Mouse (Mus musculus): ENCODE results near the gene H2-D1.
"Not testable (repeated sequence)": the region's sequence is repeated elsewhere in the genome, so short reads cannot be mapped to it uniquely, and the experiment has no call there.

H2-D1 gene

GRCm38 (mm10) chr17:35257378-35257777, 5.2 kb upstream of the H2-D1 start:
- no peak for DNase-seq

DNA sequence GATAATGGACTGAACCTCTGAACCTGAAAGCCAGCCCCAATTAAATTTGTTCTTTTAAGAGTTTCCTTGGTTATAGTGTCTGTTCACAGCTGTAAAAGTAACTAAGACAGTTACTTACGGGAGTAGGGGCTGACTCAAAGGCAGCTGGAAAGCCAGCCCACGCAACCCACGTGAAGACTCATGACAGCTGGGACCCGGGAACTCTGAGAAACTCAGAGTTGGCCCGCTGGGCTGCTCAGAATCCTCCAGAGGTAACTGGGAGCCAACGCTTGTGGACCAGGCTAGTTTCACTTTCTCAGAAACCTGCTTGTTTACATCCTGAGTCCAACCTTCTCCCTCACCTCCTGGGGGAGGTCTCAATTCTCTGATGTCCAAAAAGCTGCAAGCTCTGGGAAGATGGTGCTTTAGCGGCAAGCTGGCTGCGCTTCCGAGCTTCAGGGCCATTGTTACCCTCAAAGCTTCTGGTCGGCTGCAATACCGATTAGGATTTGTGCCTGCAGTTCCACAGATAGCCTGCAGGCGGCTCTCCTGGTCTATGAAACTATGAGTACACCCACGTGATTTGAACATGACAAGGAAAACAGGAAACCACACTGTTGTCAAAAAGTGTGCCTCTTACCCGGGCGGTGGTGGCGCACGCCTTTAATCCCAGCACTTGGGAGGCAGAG, 4.6 kb upstream of the H2-D1 start:
- DNase-seq, result peak; percentile 99

GRCm38 (mm10) chr17:35258492-35259478, 3.7 kb upstream of the H2-D1 start:
- DNase-seq, result peak; percentile 53

GRCm38 (mm10) chr17:35259621-35260020, 2.9 kb upstream of the H2-D1 start:
- DNase-seq, result no peak

DNA sequence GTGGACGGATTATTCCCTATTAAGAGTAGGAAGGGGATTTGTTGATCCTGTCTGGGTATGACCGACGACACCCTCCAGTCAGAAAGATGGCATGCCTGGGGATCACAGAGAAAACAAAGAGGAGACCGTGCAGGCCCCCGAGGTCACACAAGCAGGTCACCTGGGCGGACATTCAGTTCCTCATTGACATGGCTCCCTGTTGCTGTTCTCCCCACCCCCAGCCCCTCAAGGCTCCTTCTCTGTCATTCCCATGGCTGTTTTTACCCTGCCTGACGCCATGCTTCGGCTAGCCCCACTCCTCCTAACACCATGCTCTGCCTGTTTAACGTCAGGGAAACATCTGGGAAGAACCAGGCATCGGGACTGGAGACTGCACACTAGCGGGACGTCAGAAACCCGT, 879 bp upstream of the H2-D1 start:
- no peak for DNase-seq

DNA sequence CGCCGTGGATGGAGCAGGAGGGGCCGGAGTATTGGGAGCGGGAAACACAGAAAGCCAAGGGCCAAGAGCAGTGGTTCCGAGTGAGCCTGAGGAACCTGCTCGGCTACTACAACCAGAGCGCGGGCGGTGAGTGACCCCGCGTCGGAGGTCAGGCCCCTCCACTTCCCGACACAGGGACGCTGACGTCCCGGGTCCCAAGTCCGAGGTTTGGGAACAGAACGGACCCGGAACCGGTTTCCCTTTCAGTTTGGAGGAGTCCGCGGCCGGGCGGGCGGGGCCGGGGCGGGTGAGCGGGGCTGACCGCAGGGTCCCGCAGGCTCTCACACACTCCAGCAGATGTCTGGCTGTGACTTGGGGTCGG, 973 bp downstream of the H2-D1 start:
- peak; percentile 45 for DNase-seq

- DNase-seq, result no peak
Observed at GRCm38 (mm10) chr17:35267399-35268086, 5.0 kb downstream of the H2-D1 start.

GRCm38 (mm10) chr17:35269653-35270347, 7.3 kb downstream of the H2-D1 start:
- no peak for DNase-seq

GRCm38 (mm10) chr17:35272249-35272648, 9.7 kb downstream of the H2-D1 start:
- no peak for DNase-seq

- DNase-seq, result peak; percentile 94
Observed at GRCm38 (mm10) chr17:35274770-35275169, 12.2 kb downstream of the H2-D1 start.

DNA sequence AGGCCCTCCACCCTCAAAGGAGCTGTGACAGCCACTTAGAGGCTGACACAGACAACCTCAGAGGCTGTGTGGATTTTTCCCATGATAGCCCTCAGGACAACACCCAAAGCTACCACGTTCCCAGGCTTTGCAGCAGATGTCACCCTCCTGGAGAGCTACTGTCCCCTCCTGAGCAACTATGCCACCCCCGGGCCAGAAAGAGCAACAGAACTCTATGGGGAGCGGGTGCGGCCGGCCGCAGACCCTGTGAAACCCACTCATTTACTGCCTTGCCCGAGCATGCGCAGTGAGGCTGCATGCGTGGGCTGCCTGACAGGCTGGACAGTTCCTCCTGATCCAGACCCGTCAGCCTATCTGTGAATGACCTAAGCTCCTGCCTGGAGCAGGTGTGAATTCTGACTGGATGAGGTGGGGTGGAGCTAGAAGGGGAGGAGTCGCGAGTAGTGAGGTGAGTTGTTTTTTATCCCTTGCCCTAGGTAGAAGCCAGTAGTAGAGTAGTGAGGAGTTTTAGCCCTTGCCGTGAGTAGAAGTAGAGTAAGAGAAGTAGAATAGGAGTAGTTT, 13.9 kb downstream of the H2-D1 start:
- DNase-seq, result no peak

GRCm38 (mm10) chr17:35278049-35278448, 15.5 kb downstream of the H2-D1 start:
- no peak for DNase-seq

DNA sequence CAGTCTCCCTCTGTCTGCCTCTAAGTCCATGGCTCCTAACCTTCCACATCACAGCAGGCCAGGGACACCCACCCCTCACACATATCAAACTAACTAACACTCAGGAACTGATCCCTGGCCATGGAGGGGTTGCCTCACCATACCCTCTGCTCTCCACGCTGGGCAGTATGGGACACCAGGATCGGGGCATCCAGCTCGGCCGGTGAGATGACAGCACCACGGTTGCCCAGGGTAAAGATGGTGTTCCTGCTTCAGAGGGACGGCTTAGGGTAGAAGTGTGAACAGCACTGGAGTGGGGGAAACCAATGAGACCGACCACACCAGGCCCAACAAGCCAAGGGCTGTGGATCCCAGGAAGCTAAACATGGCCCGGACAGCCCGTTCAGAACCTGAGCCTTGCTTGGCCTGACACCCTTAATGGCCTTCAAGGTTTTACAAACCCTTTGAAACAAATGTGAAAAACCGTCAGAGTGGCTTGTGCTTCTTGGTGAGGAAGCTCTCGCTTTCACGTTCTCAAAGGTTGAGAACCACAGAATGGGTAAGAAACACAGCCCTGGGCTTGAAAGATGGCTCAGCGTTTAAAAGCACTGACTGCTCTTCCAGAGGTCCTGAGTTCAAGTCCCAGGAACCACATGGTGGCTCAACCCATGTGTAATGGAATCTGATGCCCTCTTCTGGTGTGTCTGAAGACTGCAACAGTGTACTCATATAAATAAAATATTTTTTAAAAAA, 16.6 kb downstream of the H2-D1 start:
- DNase-seq, result no peak

GRCm38 (mm10) chr17:35280276-35280675, 17.7 kb downstream of the H2-D1 start:
- no peak for DNase-seq

GRCm38 (mm10) chr17:35285431-35285830, 22.9 kb downstream of the H2-D1 start:
- DNase-seq, result no peak

- DNase-seq, result peak; percentile 77
Observed at GRCm38 (mm10) chr17:35295796-35296195, 33.3 kb downstream of the H2-D1 start.

DNA sequence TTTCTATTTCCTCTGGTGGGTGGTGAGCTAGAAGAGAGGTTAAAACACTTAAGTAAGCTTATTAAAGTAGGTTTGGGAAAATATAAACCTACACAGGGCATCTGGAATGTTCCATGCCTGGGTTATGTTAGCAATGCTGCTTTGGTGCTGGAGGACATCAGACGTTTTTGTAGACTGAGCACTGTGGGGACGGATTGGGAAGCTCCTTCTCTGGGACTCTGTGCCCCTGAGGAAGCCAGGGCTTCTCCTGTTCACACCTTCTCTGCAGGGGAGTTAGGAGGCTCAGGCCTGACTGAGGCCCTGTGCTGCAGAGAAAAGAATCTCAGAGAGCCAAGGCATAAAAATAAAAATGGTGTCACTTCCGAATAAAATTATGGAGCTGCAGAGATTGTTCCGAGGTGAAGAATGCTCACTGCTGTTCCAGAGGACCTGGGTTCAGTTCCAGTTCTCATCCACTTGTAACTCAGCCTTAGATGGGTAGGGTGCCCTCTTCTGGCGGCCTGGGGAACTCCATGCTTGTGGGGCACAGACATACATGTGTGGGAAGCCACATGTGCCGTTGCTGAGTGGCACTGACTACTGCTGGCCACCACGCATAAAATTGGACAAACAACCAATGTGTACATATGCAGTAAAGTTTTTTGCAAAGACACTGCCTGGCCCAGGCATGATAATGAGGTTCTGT, 37.9 kb downstream of the H2-D1 start:
- DNase-seq, result not testable (repeated sequence)

GRCm38 (mm10) chr17:35301645-35302258, 39.2 kb downstream of the H2-D1 start:
- DNase-seq, result peak; percentile 98

DNA sequence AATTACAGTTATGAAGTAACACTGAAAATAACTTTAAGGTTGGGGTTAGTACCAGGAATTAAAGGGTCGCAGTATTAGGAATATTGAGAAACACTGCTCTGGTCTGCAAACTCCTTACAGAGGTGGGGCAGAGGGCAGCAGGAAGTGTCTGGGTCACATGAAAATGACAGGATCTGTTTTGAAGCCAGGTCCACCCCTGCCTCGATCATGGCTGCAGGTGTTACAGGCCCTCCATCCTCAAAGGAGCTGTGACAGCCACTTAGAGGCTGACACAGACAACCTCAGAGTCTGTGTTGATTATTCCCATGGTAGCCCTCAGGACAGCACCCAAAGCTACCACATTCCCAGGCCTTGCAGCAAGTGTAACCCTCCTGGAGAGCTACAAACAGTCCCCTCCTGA, 40.7 kb downstream of the H2-D1 start:
- DNase-seq, result no peak

- DNase-seq, result no peak
Observed at GRCm38 (mm10) chr17:35303756-35304350, 41.3 kb downstream of the H2-D1 start.

Data from kidney, adult 18-20 months (tissue).